Mouse (Mus musculus) layer of hippocampus, postnatal 25 days (tissue): ENCODE measurements around the gene Selenov. TPM values are rescaled to one million over a fixed set of nuclear protein-coding genes. Genes with fewer than 3 reads are reported as not detected.

Experiments
- total RNA-seq, 2 experiments: library from RNA; stranded (reverse); gene quantifications; 2 replicates each; pipeline ENCODE4 v1.2.3; 2021

Gene Selenov
- total RNA-seq, 2 experiments from 2014 or later = 0.27 to 0.38 TPM

Other genes starting within 250 kb of the Selenov start
- 100 to 1,000 TPM; 122 to 132 TPM for gene Psmc4, start 241.1 kb downstream of the Selenov start, total RNA-seq
- gene Fcgbp, start 219.9 kb downstream of the Selenov start, total RNA-seq = 1 to 10 TPM in 1 of 2 experiments, under 1 TPM in 1; 0.94 to 1.2 TPM
- under 1 TPM in 1 of 2 experiments, not detected in 1; 0.05 TPM for gene 9530053A07Rik, start 161.7 kb downstream of the Selenov start, total RNA-seq
- 10 to 100 TPM; 43.5 to 53.4 TPM for gene Fbl, start 121.5 kb downstream of the Selenov start, total RNA-seq
- gene Dyrk1b, start 111.7 kb downstream of the Selenov start, total RNA-seq = 10 to 100 TPM; 41.7 to 49.8 TPM
- 10 to 100 TPM; 53.5 to 62.9 TPM for gene Eid2, start 23.3 kb downstream of the Selenov start, total RNA-seq
- gene Eid2b, start 13.4 kb downstream of the Selenov start, total RNA-seq = 10 to 100 TPM; 35.6 to 39.2 TPM
- gene Dll3, start 11.1 kb upstream of the Selenov start, total RNA-seq = 1 to 10 TPM; 2.5 to 3.0 TPM
- 10 to 100 TPM; 37.7 to 47.0 TPM for gene Timm50, start 20.9 kb upstream of the Selenov start, total RNA-seq
- 100 to 1,000 TPM; 108 to 124 TPM for gene Supt5, start 47.6 kb upstream of the Selenov start, total RNA-seq
- 100 to 1,000 TPM; 431 to 496 TPM for gene Rps16, start 59.5 kb upstream of the Selenov start, total RNA-seq
- gene Plekhg2, start 81.4 kb upstream of the Selenov start, total RNA-seq = 1 to 10 TPM; 6.2 to 8.9 TPM
- 1 to 10 TPM; 2.7 to 2.8 TPM for gene Zfp36, start 89.1 kb upstream of the Selenov start, total RNA-seq
- 10 to 100 TPM; 19.3 to 22.0 TPM for gene Med29, start 101.5 kb upstream of the Selenov start, total RNA-seq
- 10 to 100 TPM; 63.0 to 69.3 TPM for gene Paf1, start 101.8 kb upstream of the Selenov start, total RNA-seq
- 1 to 10 TPM; 1.3 to 2.3 TPM for gene Gmfg, start 146.3 kb upstream of the Selenov start, total RNA-seq
- gene Lrfn1, start 160.8 kb upstream of the Selenov start, total RNA-seq = 10 to 100 TPM; 74.1 to 76.7 TPM
- not detected for gene Ifnl2, start 219.3 kb upstream of the Selenov start, total RNA-seq
- gene Ifnl3, start 231.7 kb upstream of the Selenov start, total RNA-seq = not detected
- not detected for gene Sycn, start 249.7 kb upstream of the Selenov start, total RNA-seq